Mouse (Mus musculus) myocyte (in vitro differentiated cells): ENCODE results near the gene Zranb1. TPM values are rescaled to one million over a fixed set of nuclear protein-coding genes. Genes with fewer than 3 reads are reported as not detected.

Source experiments
- H3K27me3 ChIP-seq: one replicate; pipeline ENCODE4 v1.6.1; 2011; ENCODE audit not compliant: control insufficient read depth, insufficient read depth, insufficient read length
- H3K36me3 ChIP-seq: one replicate; pipeline ENCODE4 v1.6.1; 2011; ENCODE audit not compliant: control insufficient read depth, insufficient read depth
- H3K4me2 ChIP-seq: one replicate; pipeline ENCODE4 v1.6.1; 2011; ENCODE audit warnings: low read depth, control low read depth
- H3K4me3 ChIP-seq: one replicate; pipeline ENCODE4 v1.5.1; 2011; ENCODE audit warnings: mild to moderate bottlenecking, control low read depth, moderate library complexity
- H3K79me2 ChIP-seq: one replicate; pipeline ENCODE4 v1.6.1; 2011; ENCODE audit not compliant: control insufficient read depth, insufficient read depth
- H3ac ChIP-seq: one replicate; pipeline ENCODE4 v1.6.1; 2011; ENCODE audit not compliant: control insufficient read depth, insufficient read length
- CEBPB ChIP-seq: IDR thresholded peaks from 2 replicates; pipeline ENCODE4 v1.6.1; 2011; ENCODE audit warnings: mild to moderate bottlenecking, moderate library complexity; ENCODE audit not compliant: poor library complexity, insufficient read depth, severe bottlenecking
- E2F4 ChIP-seq: IDR thresholded peaks from one replicate; pipeline ENCODE4 v1.6.1; 2011; ENCODE audit warnings: mild to moderate bottlenecking, control low read depth, moderate library complexity; ENCODE audit not compliant: insufficient read depth
- MAX ChIP-seq: IDR thresholded peaks from one replicate; pipeline ENCODE4 v1.6.1; 2011; ENCODE audit warnings: low read depth, mild to moderate bottlenecking, control low read depth
- MYOD1 ChIP-seq, 3 experiments: IDR thresholded peaks; one replicate each; pipeline ENCODE4 v1.6.1; 2011; ENCODE audit warnings: control low read depth in 2 of 3, low read depth in 2 of 3, mild to moderate bottlenecking in 2 of 3, moderate library complexity in 1 of 3; ENCODE audit not compliant: insufficient read length in 2 of 3, control insufficient read depth in 1 of 3
- MYOG ChIP-seq, 3 experiments: IDR thresholded peaks; one replicate each; pipeline ENCODE4 v1.6.1; 2011; ENCODE audit warnings: control low read depth in 2 of 3, low read depth in 2 of 3, mild to moderate bottlenecking in 2 of 3; ENCODE audit not compliant: insufficient read length in 2 of 3, control insufficient read depth in 1 of 3, insufficient read depth in 1 of 3
- POLR2A ChIP-seq: IDR thresholded peaks from one replicate; pipeline ENCODE4 v1.6.1; 2011; ENCODE audit warnings: low read depth, mild to moderate bottlenecking, control low read depth, moderate library complexity; ENCODE audit not compliant: insufficient read length
- POLR2AphosphoS2 ChIP-seq: IDR thresholded peaks from one replicate; pipeline ENCODE4 v1.6.1; 2011; ENCODE audit warnings: low read depth, control low read depth; ENCODE audit not compliant: insufficient read length
- REST ChIP-seq: IDR thresholded peaks from one replicate; pipeline ENCODE4 v1.6.1; 2011; ENCODE audit warnings: mild to moderate bottlenecking, control low read depth, moderate library complexity; ENCODE audit not compliant: insufficient read depth, insufficient read length
- SRF ChIP-seq: IDR thresholded peaks from one replicate; pipeline ENCODE4 v1.6.1; 2011; ENCODE audit warnings: low read depth; ENCODE audit not compliant: control insufficient read depth, insufficient read length
- TCF12 ChIP-seq: IDR thresholded peaks from one replicate; pipeline ENCODE4 v1.6.1; 2011; ENCODE audit warnings: mild to moderate bottlenecking, control low read depth; ENCODE audit not compliant: poor library complexity, insufficient read depth, severe bottlenecking
- TCF3 ChIP-seq: IDR thresholded peaks from one replicate; pipeline ENCODE4 v1.6.1; 2011; ENCODE audit warnings: low read depth, control low read depth; ENCODE audit not compliant: insufficient read length
- USF1 ChIP-seq: IDR thresholded peaks from one replicate; pipeline ENCODE4 v1.6.1; 2011; ENCODE audit warnings: low read depth, mild to moderate bottlenecking, control low read depth, moderate library complexity
- polyA plus RNA-seq: library from polyadenylated mRNA; unstranded; fragments of >200 nt; fragmentation: generic; extraction: Trizol; gene quantifications from one replicate; pipeline ENCODE4 v1.2.1, GENCODE M21; 2012; ENCODE audit warnings: missing spikeins

The Zranb1 gene
- polyA plus RNA-seq, 1 experiment, result 14.6 TPM

DNA sequence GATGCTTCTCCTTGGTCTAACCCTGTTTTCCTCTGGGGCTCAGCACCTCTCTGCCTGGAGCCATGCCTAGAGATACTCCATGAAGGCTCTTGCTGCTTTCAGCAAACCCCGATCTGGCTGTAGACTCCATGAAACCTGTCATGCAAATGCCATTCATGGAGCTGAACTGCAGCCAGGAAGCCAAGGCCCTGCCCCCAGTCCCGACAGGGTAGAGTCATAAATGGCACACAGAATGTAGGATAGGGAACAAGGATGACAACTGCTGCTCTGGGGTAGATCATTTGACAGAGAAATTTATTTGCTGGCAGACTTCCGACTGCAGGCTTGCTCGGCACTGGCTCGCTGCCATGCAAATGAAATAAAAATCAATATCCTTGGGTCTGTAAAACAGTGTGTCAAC, 80.2 kb downstream of the Zranb1 start:
- H3ac ChIP-seq, result no peak overlapping the region
- peak overlapping the region; percentile 30 for H3K4me2 ChIP-seq
- H3K36me3 ChIP-seq, result no peaks in the 10 kb centered on the region

GRCm38 (mm10) chr7:133011611-133012010, 80.7 kb downstream of the Zranb1 start:
- H3K4me3 ChIP-seq, result no peak overlapping the region

More for the DNA sequence above, 80.2 kb downstream of the Zranb1 start:
- peaks cover 25% of the 10 kb centered on the region for H3K79me2 ChIP-seq
- H3K4me3 ChIP-seq, result no peak overlapping the region
- no peak for TF ChIP-seq USF1
- TF ChIP-seq POLR2A, result no peak
- TF ChIP-seq E2F4, result no peak
- TF ChIP-seq MYOG (IDR thresholded peaks at IDR 0.05; ENCODE audit: control insufficient read depth in 1 of 3, insufficient read depth in 1 of 3, insufficient read length in 2 of 3, low read depth in 2 of 3), result no peak
- no peak for TF ChIP-seq MAX
- TF ChIP-seq POLR2AphosphoS2, result no peak
- TF ChIP-seq TCF3, result no peak
- no peak for TF ChIP-seq CEBPB
- no peak for TF ChIP-seq MYOD1 (IDR thresholded peaks at IDR 0.05; ENCODE audit: control insufficient read depth in 1 of 3, insufficient read length in 2 of 3, low read depth in 2 of 3)
- no peak for TF ChIP-seq REST
- TF ChIP-seq TCF12, result no peak
- no peak for TF ChIP-seq SRF
- H3K27me3 ChIP-seq, result no peaks in the 10 kb centered on the region

GRCm38 (mm10) chr7:133012637-133013366, 81.9 kb downstream of the Zranb1 start:
- Histone ChIP-seq H3K79me2 (peaks cover 23% of the 10 kb centered on the region), H3K4me2 (peak overlapping the region; percentile 58), H3K4me3 (no peak overlapping the region), H3K27me3 (no peaks in the 10 kb centered on the region), H3K36me3 (no peaks in the 10 kb centered on the region), H3ac (no peak overlapping the region)
- TF ChIP-seq REST, result peak; percentile 14
- TF ChIP-seq MYOD1 (IDR thresholded peaks at IDR 0.05; ENCODE audit: control insufficient read depth in 1 of 3, insufficient read length in 2 of 3, low read depth in 2 of 3), result no peak
- no peak for TF ChIP-seq TCF12
- no peak for TF ChIP-seq SRF

More at GRCm38 (mm10) chr7:133011611-133012010, 80.7 kb downstream of the Zranb1 start:
- no peaks in the 10 kb centered on the region for H3K36me3 ChIP-seq
- H3K4me2 ChIP-seq, result peak overlapping the region; percentile 30
- H3ac ChIP-seq, result no peak overlapping the region
- no peaks in the 10 kb centered on the region for H3K27me3 ChIP-seq
- TF ChIP-seq MYOG (IDR thresholded peaks at IDR 0.05; ENCODE audit: control insufficient read depth in 1 of 3, insufficient read depth in 1 of 3, insufficient read length in 2 of 3, low read depth in 2 of 3) (no peak), REST (no peak), E2F4 (no peak), POLR2AphosphoS2 (no peak), SRF (no peak), MYOD1 (IDR thresholded peaks at IDR 0.05; ENCODE audit: control insufficient read depth in 1 of 3, insufficient read length in 2 of 3, low read depth in 2 of 3) (no peak), TCF12 (no peak)
- H3K79me2 ChIP-seq, result peaks cover 25% of the 10 kb centered on the region

GRCm38 (mm10) chr7:133013923-133014322, 83.0 kb downstream of the Zranb1 start:
- no peaks in the 10 kb centered on the region for H3K27me3 ChIP-seq
- TF ChIP-seq REST (no peak), TCF3 (no peak), MAX (no peak), SRF (no peak), USF1 (no peak), TCF12 (no peak), POLR2AphosphoS2 (no peak), CEBPB (no peak), POLR2A (no peak), E2F4 (no peak)

DNA sequence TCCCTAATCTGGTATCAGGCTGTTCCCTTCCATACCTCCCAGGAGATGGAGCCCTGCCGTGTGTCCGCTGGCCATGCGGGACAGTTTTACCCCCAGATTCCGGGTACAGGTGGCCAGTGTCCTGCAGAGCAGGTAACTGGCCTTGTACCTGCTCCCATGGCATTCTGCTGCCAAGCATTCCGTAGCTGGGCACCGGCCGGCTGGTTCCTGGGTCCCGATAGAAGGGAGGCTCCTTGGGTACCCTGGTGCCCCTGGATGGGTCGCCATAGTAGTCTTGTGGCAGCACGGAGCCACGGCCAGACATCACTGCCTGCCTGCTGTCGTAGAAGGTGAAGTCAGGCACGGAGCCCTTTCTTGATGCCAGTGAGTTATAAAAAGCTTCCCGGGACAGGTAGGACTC, 83.7 kb downstream of the Zranb1 start:
- H3ac ChIP-seq, result no peak overlapping the region

More at GRCm38 (mm10) chr7:133013923-133014322, 83.0 kb downstream of the Zranb1 start:
- Histone ChIP-seq H3K79me2 (peaks cover 25% of the 10 kb centered on the region), H3K4me3 (no peak overlapping the region), H3K4me2 (no peak overlapping the region), H3K36me3 (no peaks in the 10 kb centered on the region), H3ac (no peak overlapping the region)

More for the DNA sequence above, 83.7 kb downstream of the Zranb1 start:
- Histone ChIP-seq H3K79me2 (peaks cover 25% of the 10 kb centered on the region), H3K36me3 (no peaks in the 10 kb centered on the region), H3K27me3 (no peaks in the 10 kb centered on the region), H3K4me2 (no peak overlapping the region), H3K4me3 (no peak overlapping the region)
- no peak for TF ChIP-seq POLR2AphosphoS2
- no peak for TF ChIP-seq CEBPB
- no peak for TF ChIP-seq SRF
- no peak for TF ChIP-seq POLR2A
- TF ChIP-seq MYOG (IDR thresholded peaks at IDR 0.05; ENCODE audit: control insufficient read depth in 1 of 3, insufficient read depth in 1 of 3, insufficient read length in 2 of 3, low read depth in 2 of 3), result no peak
- no peak for TF ChIP-seq TCF12
- TF ChIP-seq USF1, result no peak
